Mouse (Mus musculus) small intestine, adult 2 months (tissue): ENCODE measurements around the gene Rgsl1. TPM values are rescaled to one million over a fixed set of nuclear protein-coding genes. Genes with fewer than 3 reads are reported as not detected.
A peak's percentile ranks its signal among the peaks of the same experiment; 100 is the strongest.

Source experiments
- H3K27ac ChIP-seq: fragments of 200-500 bp; 2 replicates; pipeline ENCODE4 v1.5.1; 2012; ENCODE audit warnings: low read depth, low read length, control low read depth, inconsistent platforms; ENCODE audit not compliant: insufficient read depth
- H3K27me3 ChIP-seq: fragments of 200-500 bp; 2 replicates; pipeline ENCODE4 v1.6.1; 2012; ENCODE audit warnings: mild to moderate bottlenecking, moderate library complexity, low read length, inconsistent platforms; ENCODE audit not compliant: control insufficient read depth, insufficient read depth
- H3K36me3 ChIP-seq: fragments of 200-500 bp; 2 replicates; pipeline ENCODE4 v1.6.1; 2012; ENCODE audit warnings: mild to moderate bottlenecking, low read length, control low read depth, inconsistent platforms; ENCODE audit not compliant: control insufficient read depth, insufficient read depth
- H3K4me1 ChIP-seq: fragments of 200-500 bp; 2 replicates; pipeline ENCODE4 v1.6.1; 2012; ENCODE audit warnings: low read length, inconsistent platforms, mixed read lengths; ENCODE audit not compliant: control insufficient read depth, insufficient read depth, insufficient read length
- H3K4me3 ChIP-seq: fragments of 200-500 bp; 2 replicates; pipeline ENCODE4 v1.5.1; 2012; ENCODE audit warnings: low read depth, mild to moderate bottlenecking, control low read depth, inconsistent platforms, low read length, moderate library complexity
- CTCF ChIP-seq: fragments of 200-500 bp; IDR thresholded peaks from 2 replicates; pipeline ENCODE4 v1.5.1; 2012; ENCODE audit warnings: low read depth, mild to moderate bottlenecking, control low read depth, inconsistent platforms, low read length, moderate library complexity, mixed read lengths; ENCODE audit not compliant: insufficient replicate concordance, insufficient read length; ENCODE audit errors: extremely low read depth
- POLR2A ChIP-seq: fragments of 200-500 bp; IDR thresholded peaks from 2 replicates; pipeline ENCODE4 v1.6.1; 2012; ENCODE audit warnings: low read depth, mild to moderate bottlenecking, control low read depth, inconsistent platforms, low read length, moderate library complexity
- WGBS: fragments of 180-500 bp; shearing (Covaris S2); methylation state at CpG from one replicate; pipeline ENCODE4 v1.1.7; 2018; 5-methylcytosine and 5-hydroxymethylcytosine counted together
- polyA plus RNA-seq: library from polyadenylated mRNA; depleted of rRNA; stranded (reverse); fragments of >200 nt; gene quantifications from 2 replicates; pipeline ENCODE4 v1.2.3, GENCODE M21; 2012

Rgsl1 gene
- polyA plus RNA-seq, 1 experiment: not detected

DNA sequence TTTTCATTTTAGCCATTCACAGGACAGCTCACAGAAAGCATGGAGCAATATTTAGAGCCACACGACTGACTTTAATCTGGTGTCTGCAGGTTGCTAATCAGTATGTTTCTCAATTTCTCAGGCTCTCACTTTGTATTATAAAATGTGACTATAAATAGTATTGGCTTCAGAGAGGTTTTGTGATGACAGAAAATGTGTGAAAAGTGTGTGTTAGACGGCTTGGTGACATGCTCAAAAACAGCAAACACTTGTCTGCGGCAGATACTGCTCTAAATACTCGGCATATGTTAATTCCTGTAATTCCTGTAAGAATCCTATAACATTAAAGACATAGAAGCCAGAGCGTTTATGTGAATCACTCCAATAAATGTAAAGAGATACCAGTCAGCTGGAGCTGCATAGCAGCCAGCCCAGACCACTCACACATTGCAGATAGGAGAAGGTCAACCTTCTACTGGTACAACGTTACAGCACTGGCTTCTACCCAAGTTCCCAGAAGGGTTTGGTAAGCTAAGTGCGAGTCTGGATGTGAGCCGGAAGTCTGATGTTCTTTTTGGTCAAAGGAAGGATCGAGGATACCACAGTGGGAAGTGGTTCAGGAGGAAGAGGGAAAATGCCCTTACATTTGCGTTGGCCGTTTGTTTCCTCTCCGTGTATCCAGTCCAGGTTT, 95.9 kb downstream of the Rgsl1 start:
- 76% methylated on average over 12 of the region's 12 CpGs for WGBS
- no peak overlapping the region for H3K27ac ChIP-seq

DNA sequence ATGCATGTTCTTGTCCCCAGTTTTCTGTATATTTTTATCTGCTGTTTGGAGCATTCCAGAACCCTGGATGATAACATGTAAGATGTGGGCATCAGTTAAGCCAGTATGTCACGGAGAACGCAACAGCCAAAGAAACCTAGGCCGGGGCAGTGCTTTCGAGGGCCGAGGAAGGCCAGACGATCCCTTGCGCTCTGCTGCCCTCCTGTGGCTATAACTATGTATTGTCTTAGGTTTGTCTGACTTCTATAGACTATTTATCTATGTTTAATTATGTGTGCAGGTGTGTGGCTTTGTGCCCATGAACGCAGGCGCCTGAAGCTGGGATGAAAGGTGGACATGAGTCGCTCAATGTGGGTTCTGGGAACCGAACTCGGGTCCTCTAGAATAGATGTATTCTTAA, 97.2 kb downstream of the Rgsl1 start:
- Histone ChIP-seq H3K4me3 (no peak overlapping the region), H3K27ac (no peak overlapping the region), H3K27me3 (no peaks in the 10 kb centered on the region), H3K36me3 (no peaks in the 10 kb centered on the region), H3K4me1 (peaks cover 24% of the 10 kb centered on the region; the same call in 1 of the 2 replicates)
- TF ChIP-seq CTCF (peak; percentile 95), POLR2A (no peak)
- 4% methylated on average over 12 of the region's 12 CpGs for WGBS

More for the DNA sequence above, 95.9 kb downstream of the Rgsl1 start:
- Histone ChIP-seq H3K4me1 (peaks cover 24% of the 10 kb centered on the region), H3K27me3 (no peaks in the 10 kb centered on the region), H3K4me3 (no peak overlapping the region), H3K36me3 (no peaks in the 10 kb centered on the region)
- no peak for TF ChIP-seq CTCF
- TF ChIP-seq POLR2A: no peak

DNA sequence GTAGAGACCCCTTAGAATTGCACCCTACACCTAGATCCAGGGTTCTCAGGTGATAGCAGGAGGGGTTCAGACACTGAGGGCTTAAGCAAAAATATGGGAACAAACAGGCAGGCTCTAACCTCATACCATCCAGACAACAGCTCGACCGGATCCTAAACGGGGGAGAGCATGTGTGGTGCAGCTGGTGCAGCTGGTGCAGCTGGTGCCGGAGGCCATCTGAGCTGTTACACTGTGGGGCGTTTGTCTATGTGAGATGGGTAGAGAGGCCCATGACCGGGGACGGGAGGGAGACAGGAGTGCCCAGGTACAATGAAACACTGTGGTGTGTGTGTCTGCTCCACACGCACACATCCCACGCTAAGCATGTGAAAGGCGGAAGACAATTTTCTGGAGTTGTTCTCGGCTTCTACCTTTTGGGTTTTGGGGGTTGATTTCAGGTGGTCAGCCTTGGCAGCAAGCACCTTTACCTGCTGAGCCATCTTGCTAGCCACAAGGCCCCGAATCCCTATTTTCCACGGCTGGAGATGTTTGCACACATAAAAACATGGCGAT, 97.7 kb downstream of the Rgsl1 start:
- H3K27ac ChIP-seq: no peak overlapping the region
- TF ChIP-seq CTCF: no peak
- TF ChIP-seq POLR2A: no peak
- no peak overlapping the region for H3K4me3 ChIP-seq
- H3K27me3 ChIP-seq: no peaks in the 10 kb centered on the region
- peaks cover 22% of the 10 kb centered on the region; the same call in 1 of the 2 replicates for H3K4me1 ChIP-seq
- H3K36me3 ChIP-seq: no peaks in the 10 kb centered on the region
- WGBS: 82% methylated on average over 14 of the region's 14 CpGs

DNA sequence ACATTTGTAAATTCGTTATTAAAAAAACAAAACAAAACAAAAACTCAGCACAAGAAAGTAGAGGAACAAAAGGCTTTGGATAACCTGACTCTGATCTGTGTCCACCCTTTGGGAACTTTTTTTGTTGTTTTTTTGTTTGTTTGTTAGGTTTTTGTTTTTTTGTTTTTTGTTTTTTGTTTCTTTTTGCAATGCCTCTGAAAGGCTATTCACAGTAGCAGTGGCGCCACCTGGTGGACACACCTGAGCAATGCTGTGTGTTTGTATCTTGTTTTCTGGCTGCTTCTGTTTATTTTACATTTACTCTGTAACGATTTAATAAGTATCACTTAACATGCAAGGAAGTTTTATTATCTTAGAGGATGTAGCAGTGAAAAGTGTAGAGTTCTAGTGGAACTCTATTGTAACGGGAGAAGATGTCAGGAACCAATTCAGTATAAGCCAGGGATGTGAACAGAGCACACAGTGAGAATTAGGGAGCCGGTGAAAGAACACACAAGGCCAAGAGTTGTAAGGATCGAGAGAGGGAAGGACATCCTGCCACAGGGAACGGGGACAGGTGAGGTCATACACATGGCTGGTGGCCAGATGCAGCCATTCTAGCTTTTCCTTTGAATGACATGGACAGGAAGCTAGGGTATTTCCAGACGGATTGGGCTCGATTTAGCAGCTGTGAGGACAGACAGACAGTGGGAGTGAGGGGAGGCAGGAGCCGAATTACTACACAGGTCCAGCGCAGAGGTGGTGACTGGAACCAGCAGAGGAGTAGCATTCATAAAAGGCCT, 101.4 kb downstream of the Rgsl1 start:
- Histone ChIP-seq H3K4me1 (peaks cover 4% of the 10 kb centered on the region; the same call in 1 of the 2 replicates), H3K36me3 (no peaks in the 10 kb centered on the region), H3K4me3 (no peak overlapping the region), H3K27me3 (peaks cover 21% of the 10 kb centered on the region), H3K27ac (no peak overlapping the region)
- peak; percentile 48; the same call in 1 of the 2 replicates for TF ChIP-seq CTCF
- no peak for TF ChIP-seq POLR2A
- 46% methylated on average over 11 of the region's 11 CpGs for WGBS

DNA sequence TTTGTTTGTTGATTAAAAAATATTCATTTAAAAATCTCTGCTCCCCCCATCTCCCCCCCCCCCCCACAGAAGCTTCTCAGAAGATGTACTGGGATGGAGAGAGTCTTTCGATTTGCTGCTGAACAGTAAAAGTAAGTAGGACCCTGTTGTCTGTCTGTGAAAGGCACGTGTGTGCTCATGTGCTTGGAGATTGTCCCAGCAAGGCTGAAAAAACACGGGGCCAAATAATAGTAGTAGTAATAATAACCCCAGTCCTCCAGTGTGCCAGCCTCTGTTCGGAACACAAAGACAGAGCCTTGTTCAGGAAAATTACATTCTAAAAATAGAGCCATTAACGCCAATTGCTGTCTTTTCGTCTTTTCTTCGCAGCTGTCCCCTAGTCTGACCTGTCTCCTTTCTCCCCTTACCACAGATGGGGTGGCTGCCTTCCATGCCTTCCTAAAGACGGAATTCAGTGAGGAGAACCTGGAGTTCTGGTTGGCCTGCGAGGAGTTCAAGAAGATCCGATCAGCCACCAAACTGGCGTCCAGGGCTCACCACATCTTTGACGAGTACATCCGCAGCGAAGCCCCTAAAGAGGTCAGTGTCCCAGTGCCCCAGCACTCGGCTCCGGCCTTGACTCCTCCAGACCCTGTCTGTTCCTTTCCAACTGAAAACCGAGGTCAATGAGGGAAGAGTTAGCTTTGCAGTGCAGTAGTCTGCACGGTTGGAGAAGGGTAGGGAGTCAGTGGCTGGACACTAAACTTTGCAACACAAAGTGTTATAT, 102.2 kb downstream of the Rgsl1 start:
- WGBS: 75% methylated on average over 18 of the region's 18 CpGs
- H3K27me3 ChIP-seq: peaks cover 21% of the 10 kb centered on the region

DNA sequence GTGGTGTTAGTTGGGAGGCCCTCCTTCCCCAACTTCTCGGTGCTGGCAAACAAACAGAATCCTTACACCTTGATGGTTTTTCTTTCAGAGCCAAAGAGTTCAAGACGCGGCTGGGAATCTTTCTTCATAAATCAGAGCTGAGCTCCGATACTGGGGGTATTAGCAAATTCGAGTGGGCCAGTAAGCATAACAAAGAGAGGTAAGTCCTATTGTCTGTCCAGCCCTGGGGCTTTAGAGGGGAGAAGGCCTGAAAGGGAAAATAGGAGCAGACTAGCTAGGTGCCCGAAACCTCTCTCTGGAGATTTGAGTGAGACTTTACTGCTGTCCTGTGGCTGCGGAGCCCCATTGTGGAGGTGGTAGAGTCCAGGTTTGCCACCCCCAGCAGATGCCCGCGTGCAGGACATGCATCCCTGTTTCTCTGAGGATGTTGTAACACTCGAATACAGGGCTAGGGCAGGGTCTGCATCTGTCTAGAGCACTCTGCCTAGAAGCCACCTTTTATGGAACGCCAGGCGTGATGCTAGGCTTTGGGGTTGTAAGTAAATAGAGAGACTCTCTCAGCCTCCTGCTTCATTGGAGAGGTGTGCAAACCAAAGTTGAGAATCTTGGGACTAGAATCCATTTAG, 103.1 kb downstream of the Rgsl1 start:
- TF ChIP-seq POLR2A: no peak
- TF ChIP-seq CTCF: no peak
- Histone ChIP-seq H3K27ac (no peak overlapping the region), H3K4me3 (peak overlapping the region; percentile 52), H3K27me3 (peaks cover 21% of the 10 kb centered on the region), H3K36me3 (no peaks in the 10 kb centered on the region), H3K4me1 (peaks cover 4% of the 10 kb centered on the region; the same call in 1 of the 2 replicates)
- WGBS: 46% methylated on average over 12 of the region's 12 CpGs

More for the DNA sequence above, 102.2 kb downstream of the Rgsl1 start:
- no peaks in the 10 kb centered on the region for H3K36me3 ChIP-seq
- TF ChIP-seq CTCF (no peak), POLR2A (no peak)
- H3K4me3 ChIP-seq: no peak overlapping the region
- no peak overlapping the region for H3K27ac ChIP-seq
- H3K4me1 ChIP-seq: peaks cover 4% of the 10 kb centered on the region; the same call in 1 of the 2 replicates
